Mouse (Mus musculus) right cerebral cortex, adult 2 months (tissue): ENCODE results near the gene Etv3.
A peak's percentile ranks its signal among the peaks of the same experiment; 100 is the strongest.
"Not testable (repeated sequence)": the region's sequence is repeated elsewhere in the genome, so short reads cannot be mapped to it uniquely, and the experiment has no call there.

Experiments used
- DNase-seq, 2 experiments: peaks; one replicate each; pipeline ENCODE4 v3.0.0; 2021 to 2022; ENCODE audit warnings: low spot score in 2 of 2

Etv3 gene

GRCm38 (mm10) chr3:87525043-87525836 is at the start of gene Etv3:
TSS of gene Etv3 (plus strand) at chr3:87525407.
- peak; percentile 89 to 91 for DNase-seq

- DNase-seq, result not testable (repeated sequence)
Observed at GRCm38 (mm10) chr3:87477948-87478347, 47.3 kb upstream of the Etv3 start.

- not testable (repeated sequence) for DNase-seq
Observed at GRCm38 (mm10) chr3:87478596-87478995, 46.6 kb upstream of the Etv3 start.

- DNase-seq, result not testable (repeated sequence)
Observed at GRCm38 (mm10) chr3:87479230-87479629, 46.0 kb upstream of the Etv3 start.

GRCm38 (mm10) chr3:87487392-87487791 is 37.8 kb upstream of the Etv3 start:
- no peak for DNase-seq

GRCm38 (mm10) chr3:87487911-87488310 is 37.3 kb upstream of the Etv3 start:
- DNase-seq, result no peak

GRCm38 (mm10) chr3:87498266-87498665 is 26.9 kb upstream of the Etv3 start:
- DNase-seq, result no peak

GRCm38 (mm10) chr3:87499072-87499471 is 26.1 kb upstream of the Etv3 start:
- DNase-seq, result peak; percentile 84 to 87

- DNase-seq, result no peak
Observed at GRCm38 (mm10) chr3:87500088-87501055, 24.8 kb upstream of the Etv3 start.

- DNase-seq, result no peak
Observed at GRCm38 (mm10) chr3:87501151-87501550, 24.1 kb upstream of the Etv3 start.

GRCm38 (mm10) chr3:87502771-87503170 is 22.4 kb upstream of the Etv3 start:
- no peak for DNase-seq

GRCm38 (mm10) chr3:87504330-87504729 is 20.9 kb upstream of the Etv3 start:
- DNase-seq, result peak; percentile 39 to 49

GRCm38 (mm10) chr3:87504749-87505425 is 20.3 kb upstream of the Etv3 start:
- DNase-seq, result no peak

- no peak for DNase-seq
Observed at GRCm38 (mm10) chr3:87506456-87507416, 18.5 kb upstream of the Etv3 start.

GRCm38 (mm10) chr3:87508205-87508901 is 16.9 kb upstream of the Etv3 start:
- DNase-seq, result peak; percentile 89 to 91

- no peak for DNase-seq
Observed at GRCm38 (mm10) chr3:87509061-87509460, 16.1 kb upstream of the Etv3 start.

GRCm38 (mm10) chr3:87510832-87511231 is 14.4 kb upstream of the Etv3 start:
- no peak for DNase-seq

- no peak for DNase-seq
Observed at GRCm38 (mm10) chr3:87511971-87512765, 13.0 kb upstream of the Etv3 start.

GRCm38 (mm10) chr3:87515567-87516081 is 9.6 kb upstream of the Etv3 start:
- no peak for DNase-seq
